In genomic region chr5:124552094-124552472, GRCm38 (mm10) we compare ENCODE assay signal across 7 mouse cellular contexts. TPM values are rescaled to one million over a fixed set of nuclear protein-coding genes. Genes with fewer than 3 reads are reported as not detected.
A peak's percentile ranks its signal among the peaks of the same experiment; 100 is the strongest.
DNase-seq lines count a peak whose midpoint lies in the region; ATAC-seq and TF ChIP-seq lines count a peak whose summit lies in the region.

No protein-coding gene starts in this region.

- H3K9ac ChIP-seq in lung, postnatal 0 days (replicated peaks; ENCODE audit: low read depth): peak overlapping the region; percentile 68
- peak overlapping the region; percentile 75 for H3K9ac ChIP-seq in embryonic facial prominence, embryonic 14.5 days (ENCODE audit: low read depth, low read length)
- H3K9ac ChIP-seq in limb, embryonic 11.5 days (ENCODE audit: low read length): peak overlapping the region; percentile 77; the same call in 1 of the 2 replicates
- H3K9ac ChIP-seq in stomach, embryonic 15.5 days: peak overlapping the region; percentile 61; the same call in 1 of the 2 replicates

- DNase-seq in lung, postnatal 0 days (ENCODE audit: low spot score): peak; percentile 25
- no peak for DNase-seq in lung, postnatal 4 days
- no peak for DNase-seq in embryonic facial prominence, embryonic 14.5 days (ENCODE audit: low spot score)
- DNase-seq in limb, embryonic 11.5 days (ENCODE audit: low spot score): no peak
- DNase-seq in frontal cortex, postnatal 36 days (ENCODE audit: low spot score in 2 of 2): no peak
- DNase-seq in adrenal gland, postnatal 14 days: no peak

- 0 out of 2 replicates have a peak, but pooled peaks cover 8% of the 10 kb centered on the region for H3K36me3 ChIP-seq in lung, postnatal 0 days (ENCODE audit: insufficient read depth, low read length)
- H3K36me3 ChIP-seq in embryonic facial prominence, embryonic 14.5 days (ENCODE audit: control insufficient read depth, insufficient read depth, low read length): peaks cover 42% of the 10 kb centered on the region
- peaks cover 15% of the 10 kb centered on the region for H3K36me3 ChIP-seq in limb, embryonic 11.5 days (ENCODE audit: control insufficient read depth, insufficient read depth, low read length)
- H3K36me3 ChIP-seq in stomach, embryonic 15.5 days: peaks cover 21% of the 10 kb centered on the region

- H3K27ac ChIP-seq in lung, postnatal 0 days (ENCODE audit: low read length): peak overlapping the region; percentile 82
- peak overlapping the region; percentile 83 for H3K27ac ChIP-seq in embryonic facial prominence, embryonic 14.5 days (replicated peaks; ENCODE audit: low read depth, low read length)
- H3K27ac ChIP-seq in limb, embryonic 11.5 days (replicated peaks; ENCODE audit: low read depth, low read length): no peak overlapping the region
- H3K27ac ChIP-seq in stomach, embryonic 15.5 days: peak overlapping the region; percentile 86

- 8% methylated on average over 9 of the region's 9 CpGs for WGBS in lung, postnatal 0 days
- WGBS in embryonic facial prominence, embryonic 14.5 days: 6% methylated on average over 9 of the region's 9 CpGs
- WGBS in limb, embryonic 11.5 days: 12% methylated on average over 9 of the region's 9 CpGs
- 8% methylated on average over 9 of the region's 9 CpGs for WGBS in stomach, embryonic 15.5 days

- 0 out of 2 replicates have a peak, but pooled peaks have one; percentile 3 for TF ChIP-seq EP300 in lung, postnatal 0 days (IDR thresholded peaks at IDR 0.05)

- no peak for ATAC-seq in lung, postnatal 0 days
- ATAC-seq in embryonic facial prominence, embryonic 14.5 days (ENCODE audit: low read depth): no peak
- no peak for ATAC-seq in limb, embryonic 11.5 days (ENCODE audit: insufficient number of reproducible peaks, low FRiP score, low TSS enrichment, low read depth)
- no peak for ATAC-seq in stomach, embryonic 15.5 days (ENCODE audit: insufficient read depth, low FRiP score, low read depth)

- no peak for TF ChIP-seq CTCF in lung, postnatal 0 days (IDR thresholded peaks at IDR 0.05)

- H3K4me2 ChIP-seq in lung, postnatal 0 days (replicated peaks; ENCODE audit: low read depth, low read length): peak overlapping the region; percentile 83
- peak overlapping the region; percentile 85 for H3K4me2 ChIP-seq in embryonic facial prominence, embryonic 14.5 days (ENCODE audit: low read depth, low read length)
- peak overlapping the region; percentile 81 for H3K4me2 ChIP-seq in limb, embryonic 11.5 days (ENCODE audit: low read depth, severe bottlenecking)
- H3K4me2 ChIP-seq in stomach, embryonic 15.5 days: peak overlapping the region; percentile 79

- H3K9me3 ChIP-seq in lung, postnatal 0 days (ENCODE audit: low read length): no peaks in the 10 kb centered on the region
- H3K9me3 ChIP-seq in embryonic facial prominence, embryonic 14.5 days (ENCODE audit: control insufficient read depth, low read length): no peaks in the 10 kb centered on the region
- H3K9me3 ChIP-seq in limb, embryonic 11.5 days (ENCODE audit: control insufficient read depth, low read length): no peaks in the 10 kb centered on the region
- no peaks in the 10 kb centered on the region for H3K9me3 ChIP-seq in stomach, embryonic 15.5 days

- H3K4me1 ChIP-seq in lung, postnatal 0 days (ENCODE audit: insufficient read depth, low read depth, low read length): peaks cover 4% of the 10 kb centered on the region; the same call in 1 of the 2 replicates
- peaks cover 8% of the 10 kb centered on the region; the same call in 1 of the 2 replicates for H3K4me1 ChIP-seq in embryonic facial prominence, embryonic 14.5 days (ENCODE audit: control insufficient read depth, insufficient read depth, low read length)
- peaks cover 4% of the 10 kb centered on the region; the same call in 1 of the 2 replicates for H3K4me1 ChIP-seq in limb, embryonic 11.5 days (ENCODE audit: control insufficient read depth, insufficient read depth, low read length)
- H3K4me1 ChIP-seq in stomach, embryonic 15.5 days: peaks cover 12% of the 10 kb centered on the region

- H3K4me3 ChIP-seq in lung, postnatal 0 days (ENCODE audit: low read depth, low read length): peak overlapping the region; percentile 85
- peak overlapping the region; percentile 75 for H3K4me3 ChIP-seq in embryonic facial prominence, embryonic 14.5 days (ENCODE audit: low read depth, low read length)
- peak overlapping the region; percentile 95 for H3K4me3 ChIP-seq in limb, embryonic 11.5 days (ENCODE audit: low read depth, low read length)
- H3K4me3 ChIP-seq in stomach, embryonic 15.5 days (replicated peaks): peak overlapping the region; percentile 93

- no peaks in the 10 kb centered on the region for H3K27me3 ChIP-seq in lung, postnatal 0 days (replicated peaks; ENCODE audit: insufficient read depth, low read length)
- no peaks in the 10 kb centered on the region for H3K27me3 ChIP-seq in embryonic facial prominence, embryonic 14.5 days (replicated peaks; ENCODE audit: control insufficient read depth, insufficient read depth, low read length)
- no peaks in the 10 kb centered on the region for H3K27me3 ChIP-seq in limb, embryonic 11.5 days (ENCODE audit: control insufficient read depth, insufficient read depth, low read length)
- no peaks in the 10 kb centered on the region for H3K27me3 ChIP-seq in stomach, embryonic 15.5 days (replicated peaks)

RNA-seq across cellular contexts. Expression of gene Ddx55, which starts 0.6 kb away (rescaled TPM):
- polyA plus RNA-seq in lung, postnatal 0 days (2015; fragmentation: Nextera tagmentation; extraction: Ambion mirVana): 6.3 and 6.7 TPM in 2 replicates
- polyA plus RNA-seq in embryonic facial prominence, embryonic 14.5 days (2014; fragmentation: Nextera tagmentation; extraction: Ambion mirVana): 8.5 and 10.6 TPM in 2 replicates
- polyA plus RNA-seq in limb, embryonic 11.5 days (2014; fragmentation: Nextera tagmentation; extraction: Ambion mirVana): 14.4 and 15.3 TPM in 2 replicates
- polyA plus RNA-seq in stomach, embryonic 15.5 days (2015; fragmentation: Nextera tagmentation; extraction: Ambion mirVana): 14.1 and 17.1 TPM in 2 replicates
- 12.0 and 16.3 TPM in 2 replicates for total RNA-seq in adrenal gland, postnatal 14 days (2021)

RNA-seq across cellular contexts. Expression of gene Tmed2, which starts 11.6 kb away (rescaled TPM):
- polyA plus RNA-seq in lung, postnatal 0 days (2015; fragmentation: Nextera tagmentation; extraction: Ambion mirVana): 478 and 479 TPM in 2 replicates
- polyA plus RNA-seq in embryonic facial prominence, embryonic 14.5 days (2014; fragmentation: Nextera tagmentation; extraction: Ambion mirVana): 612 and 629 TPM in 2 replicates
- polyA plus RNA-seq in limb, embryonic 11.5 days (2014; fragmentation: Nextera tagmentation; extraction: Ambion mirVana): 501 and 517 TPM in 2 replicates
- 589 and 688 TPM in 2 replicates for polyA plus RNA-seq in stomach, embryonic 15.5 days (2015; fragmentation: Nextera tagmentation; extraction: Ambion mirVana)
- total RNA-seq in adrenal gland, postnatal 14 days (2021): 200 and 212 TPM in 2 replicates

RNA-seq across cellular contexts. Expression of gene Rilpl1, which starts 20.9 kb away (rescaled TPM):
- polyA plus RNA-seq in lung, postnatal 0 days (2015; fragmentation: Nextera tagmentation; extraction: Ambion mirVana): 24.4 and 26.6 TPM in 2 replicates
- 27.0 and 29.6 TPM in 2 replicates for polyA plus RNA-seq in embryonic facial prominence, embryonic 14.5 days (2014; fragmentation: Nextera tagmentation; extraction: Ambion mirVana)
- 30.0 and 30.7 TPM in 2 replicates for polyA plus RNA-seq in limb, embryonic 11.5 days (2014; fragmentation: Nextera tagmentation; extraction: Ambion mirVana)
- polyA plus RNA-seq in stomach, embryonic 15.5 days (2015; fragmentation: Nextera tagmentation; extraction: Ambion mirVana): 15.1 and 15.2 TPM in 2 replicates
- 15.8 and 18.1 TPM in 2 replicates for total RNA-seq in adrenal gland, postnatal 14 days (2021)

RNA-seq across cellular contexts. Expression of gene Eif2b1, which starts 26.8 kb away (rescaled TPM):
- 44.4 and 46.6 TPM in 2 replicates for polyA plus RNA-seq in lung, postnatal 0 days (2015; fragmentation: Nextera tagmentation; extraction: Ambion mirVana)
- 74.6 and 74.9 TPM in 2 replicates for polyA plus RNA-seq in embryonic facial prominence, embryonic 14.5 days (2014; fragmentation: Nextera tagmentation; extraction: Ambion mirVana)
- 83.1 and 85.1 TPM in 2 replicates for polyA plus RNA-seq in limb, embryonic 11.5 days (2014; fragmentation: Nextera tagmentation; extraction: Ambion mirVana)
- polyA plus RNA-seq in stomach, embryonic 15.5 days (2015; fragmentation: Nextera tagmentation; extraction: Ambion mirVana): 73.7 and 77.1 TPM in 2 replicates
- 42.9 and 51.2 TPM in 2 replicates for total RNA-seq in adrenal gland, postnatal 14 days (2021)

RNA-seq across cellular contexts. Expression of gene Gtf2h3, which starts 26.9 kb away (rescaled TPM):
- polyA plus RNA-seq in lung, postnatal 0 days (2015; fragmentation: Nextera tagmentation; extraction: Ambion mirVana): 23.5 and 25.3 TPM in 2 replicates
- 56.7 and 74.3 TPM in 2 replicates for polyA plus RNA-seq in embryonic facial prominence, embryonic 14.5 days (2014; fragmentation: Nextera tagmentation; extraction: Ambion mirVana)
- polyA plus RNA-seq in limb, embryonic 11.5 days (2014; fragmentation: Nextera tagmentation; extraction: Ambion mirVana): 98.7 and 107 TPM in 2 replicates
- polyA plus RNA-seq in stomach, embryonic 15.5 days (2015; fragmentation: Nextera tagmentation; extraction: Ambion mirVana): 53.1 and 54.9 TPM in 2 replicates
- total RNA-seq in adrenal gland, postnatal 14 days (2021): 35.6 and 35.7 TPM in 2 replicates
